Mouse (Mus musculus): ENCODE results near the gene Nanog.

Nanog gene

DNA sequence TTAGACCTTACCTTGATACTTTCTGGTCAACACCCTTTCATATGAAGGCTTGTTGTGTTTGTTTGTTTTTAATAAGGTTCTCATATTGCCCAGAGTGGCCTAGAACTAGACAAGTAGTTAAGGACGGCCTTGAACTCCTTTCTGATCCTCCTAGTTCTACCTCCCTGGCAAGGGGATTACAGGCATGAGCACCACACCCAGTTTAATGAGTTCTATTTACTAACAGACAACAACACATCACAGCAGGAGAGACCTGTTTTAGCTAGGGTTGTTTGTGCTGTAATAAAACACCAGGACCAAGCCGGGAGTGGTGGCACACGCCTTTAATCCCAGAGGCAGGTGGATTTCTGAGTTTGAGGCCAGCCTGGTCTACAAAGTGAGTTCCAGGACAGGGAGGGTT is 55.2 kb downstream of the Nanog start:
- no peak for DNase-seq (ENCODE audit: low read depth, low spot score)

DNA sequence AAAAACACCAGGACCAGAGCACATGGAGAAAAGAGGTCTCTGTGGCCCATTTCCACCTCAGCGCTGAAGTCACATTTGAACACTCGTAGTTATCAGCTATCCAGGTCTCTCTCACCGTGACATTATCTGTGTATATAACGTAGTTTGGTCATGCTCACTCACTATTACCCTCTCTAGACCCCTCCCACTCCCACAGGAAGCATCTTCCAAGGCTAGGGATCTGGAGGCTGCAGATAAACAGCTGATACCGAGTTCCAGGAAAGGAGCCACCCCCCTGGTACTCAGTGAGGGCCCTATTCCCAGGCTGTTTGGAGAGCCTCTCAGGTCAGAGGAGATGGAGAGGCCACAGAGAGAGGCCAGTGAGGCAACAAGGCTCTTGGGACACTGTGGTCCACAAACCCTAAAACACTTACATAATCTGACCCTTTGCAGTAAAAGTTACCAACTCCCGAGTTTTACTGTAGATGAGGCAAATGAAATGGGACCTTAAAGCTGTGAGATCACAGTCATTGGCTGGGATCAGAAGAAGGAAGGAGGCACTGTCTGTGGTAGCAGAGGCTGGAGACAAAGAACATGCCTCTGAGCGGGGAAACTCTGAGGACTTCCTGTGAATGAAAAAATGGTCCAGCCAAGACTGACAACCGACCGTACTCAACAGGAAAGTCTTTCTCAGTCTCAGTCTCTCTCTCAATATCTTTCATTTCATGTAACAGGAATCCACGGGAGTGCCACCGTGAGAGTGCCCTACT is 55.8 kb downstream of the Nanog start:
- peak; percentile 33 for DNase-seq (ENCODE audit: low read depth, low spot score)

DNA sequence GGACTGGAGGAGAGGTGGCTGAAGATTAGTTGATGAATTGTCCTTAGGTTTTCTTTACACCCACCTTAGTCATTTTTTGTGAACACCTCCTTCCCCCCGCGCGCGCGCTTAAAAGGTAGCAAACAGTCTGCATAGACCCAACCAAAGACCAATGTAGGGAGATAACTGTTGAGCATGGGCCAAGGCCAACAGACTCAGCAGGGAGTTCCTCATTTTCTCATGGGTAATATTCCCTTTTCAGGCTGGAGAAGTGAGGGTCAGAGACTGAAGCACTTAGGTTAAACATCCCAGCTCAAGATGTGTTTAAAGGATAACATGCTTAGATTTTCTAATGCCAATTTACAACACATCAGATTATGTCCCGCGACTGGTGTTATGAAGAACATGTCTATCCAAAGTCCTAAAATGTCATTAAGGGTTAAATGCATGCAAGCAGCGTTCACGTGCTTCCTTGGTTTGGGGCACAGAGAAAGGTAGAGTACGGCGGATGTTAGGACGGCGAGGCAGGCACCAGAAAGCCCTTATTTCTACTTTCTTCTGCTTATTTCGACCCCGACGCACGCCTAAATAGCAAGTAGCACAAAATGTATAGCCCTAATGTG is 56.7 kb downstream of the Nanog start:
- no peak for DNase-seq (ENCODE audit: low read depth, low spot score)

All from CD4-positive helper T cell, adult 2 months (primary cell).